Mouse (Mus musculus) thymus, postnatal 25 days (tissue): ENCODE data around the gene Wdr63.
A peak's percentile ranks its signal among the peaks of the same experiment; 100 is the strongest.
"Not testable (repeated sequence)": the region's sequence is repeated elsewhere in the genome, so short reads cannot be mapped to it uniquely, and the experiment has no call there.

ENCODE experiments used
- DNase-seq: peaks from one replicate; pipeline ENCODE4 v3.0.0; 2022

Wdr63 gene

DNA sequence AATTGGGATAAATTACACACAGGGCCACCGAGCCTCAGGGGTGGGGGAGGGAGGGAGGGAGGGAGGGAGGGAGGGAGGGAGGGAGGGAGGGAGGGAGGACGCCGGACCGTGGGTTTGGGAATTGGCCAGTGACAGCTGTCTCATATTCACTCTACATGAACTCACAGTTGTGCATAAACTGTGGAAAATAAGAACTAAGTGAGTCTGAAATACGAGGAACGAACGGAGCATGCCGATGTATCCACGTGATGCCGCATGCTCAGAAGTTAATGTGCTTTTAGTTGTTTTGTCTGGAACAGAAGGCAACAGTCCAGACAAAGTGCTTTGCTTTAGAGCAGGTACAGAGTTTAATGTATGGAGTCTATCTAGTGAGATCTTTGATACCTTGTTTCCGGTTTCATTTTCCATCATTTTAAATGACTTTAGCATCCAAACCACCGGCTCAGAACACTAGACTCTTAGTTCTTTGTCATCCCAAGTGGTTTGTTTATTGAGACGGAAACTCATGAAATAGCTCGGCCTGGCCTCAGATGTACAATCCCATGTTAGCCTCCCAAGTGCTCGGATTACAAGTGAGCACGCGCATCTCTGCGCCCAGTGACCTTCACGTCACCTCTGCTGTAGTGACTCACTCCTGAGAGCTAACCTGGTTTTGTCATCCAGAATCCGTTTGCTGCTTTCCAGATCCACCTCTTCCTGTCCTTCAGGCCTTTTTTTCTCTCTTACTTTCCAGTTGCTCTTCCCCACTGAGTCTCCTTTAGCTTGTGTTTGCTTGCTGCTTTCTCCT lies 97.9 kb downstream of the Wdr63 start:
- DNase-seq, result no peak

DNA sequence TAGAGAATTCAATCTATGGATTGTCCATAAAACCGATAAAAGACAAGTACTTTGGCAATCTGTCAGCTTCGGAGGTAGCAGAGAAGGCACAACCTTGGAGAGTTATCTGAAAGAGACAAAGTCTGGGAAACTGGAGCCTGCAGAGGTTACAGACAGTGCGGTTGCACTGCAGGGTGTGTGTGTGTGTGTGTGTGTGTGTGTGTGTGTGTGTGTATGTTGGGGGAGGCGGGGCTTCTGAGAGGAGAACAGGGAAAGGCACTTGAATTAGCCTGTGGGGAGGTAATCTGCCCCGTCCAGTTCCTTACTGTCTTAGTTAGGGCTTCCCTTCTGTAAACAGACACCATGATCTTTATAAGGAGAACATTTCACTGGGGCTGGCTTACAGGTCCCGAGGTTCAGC lies 100.1 kb downstream of the Wdr63 start:
- no peak for DNase-seq

DNA sequence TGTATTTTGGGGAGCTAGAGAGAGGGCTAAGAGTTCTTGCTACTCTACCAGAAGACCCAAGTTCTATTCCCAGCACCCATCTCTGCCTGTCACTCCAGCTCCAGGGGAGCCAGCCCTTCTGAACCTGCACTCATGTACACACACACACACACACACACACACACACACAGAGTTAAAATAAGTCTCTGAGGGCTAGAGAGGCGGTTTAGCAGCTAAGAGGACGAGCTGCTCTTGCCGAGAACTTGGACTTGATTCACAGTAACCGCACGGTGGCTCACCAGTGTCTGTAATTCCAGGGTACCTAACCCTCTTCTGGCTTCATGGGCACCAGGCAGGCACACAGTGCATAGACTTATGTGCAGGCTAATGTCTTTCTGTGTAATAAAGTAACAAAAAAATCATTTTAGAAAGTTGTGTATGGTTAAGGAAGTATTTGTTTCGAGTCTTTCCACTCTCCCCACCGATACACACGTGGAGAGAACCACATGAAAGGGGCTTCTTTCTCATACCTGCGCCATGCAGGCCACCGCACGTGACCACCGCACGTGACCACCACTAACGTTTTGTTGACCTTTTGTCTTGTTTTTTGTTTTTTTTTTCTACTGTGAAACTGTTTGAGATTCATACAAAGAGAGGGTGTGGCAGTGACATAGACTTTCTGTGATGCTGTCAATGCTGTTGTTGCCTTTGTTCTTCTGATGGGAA lies 103.4 kb downstream of the Wdr63 start:
- no peak for DNase-seq

DNA sequence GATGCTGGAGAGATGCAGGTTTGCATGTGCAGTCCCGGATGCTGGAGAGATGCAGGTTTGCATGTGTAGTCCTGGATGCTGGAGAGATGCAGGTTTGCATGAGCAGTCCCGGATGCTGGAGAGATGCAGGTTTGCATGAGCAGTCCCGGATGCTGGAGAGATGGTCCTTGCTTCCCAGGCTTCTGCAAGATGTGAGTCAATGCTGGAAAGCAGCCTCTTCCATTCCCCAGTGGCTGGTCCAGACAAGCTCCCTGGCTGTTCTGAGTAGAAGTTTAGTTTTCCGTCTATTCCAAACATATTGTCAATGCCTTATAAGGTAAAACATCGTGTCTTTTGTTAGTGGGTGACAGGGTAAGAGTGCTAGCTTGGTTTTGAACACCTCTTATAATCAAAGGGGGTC lies 111.4 kb downstream of the Wdr63 start:
- DNase-seq, result not testable (repeated sequence)

DNA sequence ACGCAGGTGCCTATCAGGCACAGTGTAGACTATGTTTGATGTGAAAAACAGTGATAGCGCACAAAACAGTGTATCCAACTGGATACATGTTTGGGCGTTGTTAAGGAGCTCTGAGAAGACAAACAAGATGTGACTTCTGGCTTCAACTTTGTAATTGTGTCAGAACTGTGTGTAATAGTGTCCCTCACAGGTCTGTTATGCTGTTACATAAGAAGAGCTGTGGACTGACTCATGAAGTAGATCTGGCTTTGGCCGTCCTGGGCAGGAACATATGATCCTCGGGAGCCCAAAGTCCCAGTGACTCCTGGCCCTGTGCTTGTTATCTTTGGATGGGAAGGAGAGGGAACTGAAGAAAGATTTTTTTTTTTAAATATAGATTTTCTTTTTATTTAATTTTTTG lies 112.4 kb downstream of the Wdr63 start:
- DNase-seq, result no peak

DNA sequence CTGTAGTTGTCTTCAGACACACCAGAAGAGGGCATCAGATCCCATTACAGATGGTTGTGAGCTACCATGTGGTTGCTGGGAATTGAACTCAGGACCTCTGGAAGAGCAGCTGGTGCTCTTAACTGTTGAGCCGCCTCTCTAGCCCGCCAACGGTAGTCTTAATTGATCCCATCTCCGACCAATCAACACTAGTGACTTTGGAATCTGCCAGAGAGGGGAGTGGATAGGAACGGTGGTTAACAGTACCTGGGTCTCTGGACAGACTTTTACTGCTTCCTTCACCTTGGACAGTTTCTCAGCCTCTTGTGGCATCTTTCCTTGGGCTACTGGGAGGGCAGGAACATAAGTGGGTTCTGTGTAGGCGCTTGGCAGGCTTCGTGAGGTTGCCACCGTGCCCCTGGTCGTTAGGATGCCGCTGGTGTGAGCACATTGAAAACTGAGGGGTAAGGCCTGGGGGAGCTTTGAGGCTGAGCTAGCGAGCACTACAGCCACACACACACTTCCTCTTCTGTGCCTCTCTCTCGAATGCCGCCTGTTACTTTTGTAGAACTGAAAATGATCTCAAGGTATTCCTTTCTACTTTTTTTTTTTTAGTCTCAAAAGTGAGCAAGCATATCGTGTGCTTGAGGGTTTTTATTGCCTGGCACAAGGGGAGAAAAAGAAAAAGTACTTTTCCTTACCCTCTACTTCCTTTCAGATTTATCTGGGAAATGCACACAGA lies 114.3 kb downstream of the Wdr63 start:
- DNase-seq, result peak; percentile 8

DNA sequence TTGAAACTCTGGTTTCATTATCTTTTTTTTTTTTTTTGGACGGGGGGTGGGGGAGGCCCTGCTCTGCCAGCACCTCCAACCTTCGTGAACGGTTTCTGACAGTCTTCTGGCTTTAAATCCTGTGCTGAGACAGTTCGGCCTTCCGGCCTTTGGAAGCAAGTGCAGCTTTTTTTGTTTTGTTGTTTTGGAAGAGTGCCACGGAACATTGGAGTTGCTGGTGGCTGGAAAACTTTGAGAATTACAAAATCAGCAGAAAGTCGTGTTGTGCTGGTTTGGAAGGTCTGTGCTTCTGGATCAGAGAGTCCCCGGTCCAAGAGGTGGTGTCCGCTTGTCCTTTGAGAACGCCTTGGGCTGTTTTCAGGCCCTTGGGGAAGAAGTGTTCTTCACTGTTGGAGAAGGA lies 115.1 kb downstream of the Wdr63 start:
- no peak for DNase-seq

DNA sequence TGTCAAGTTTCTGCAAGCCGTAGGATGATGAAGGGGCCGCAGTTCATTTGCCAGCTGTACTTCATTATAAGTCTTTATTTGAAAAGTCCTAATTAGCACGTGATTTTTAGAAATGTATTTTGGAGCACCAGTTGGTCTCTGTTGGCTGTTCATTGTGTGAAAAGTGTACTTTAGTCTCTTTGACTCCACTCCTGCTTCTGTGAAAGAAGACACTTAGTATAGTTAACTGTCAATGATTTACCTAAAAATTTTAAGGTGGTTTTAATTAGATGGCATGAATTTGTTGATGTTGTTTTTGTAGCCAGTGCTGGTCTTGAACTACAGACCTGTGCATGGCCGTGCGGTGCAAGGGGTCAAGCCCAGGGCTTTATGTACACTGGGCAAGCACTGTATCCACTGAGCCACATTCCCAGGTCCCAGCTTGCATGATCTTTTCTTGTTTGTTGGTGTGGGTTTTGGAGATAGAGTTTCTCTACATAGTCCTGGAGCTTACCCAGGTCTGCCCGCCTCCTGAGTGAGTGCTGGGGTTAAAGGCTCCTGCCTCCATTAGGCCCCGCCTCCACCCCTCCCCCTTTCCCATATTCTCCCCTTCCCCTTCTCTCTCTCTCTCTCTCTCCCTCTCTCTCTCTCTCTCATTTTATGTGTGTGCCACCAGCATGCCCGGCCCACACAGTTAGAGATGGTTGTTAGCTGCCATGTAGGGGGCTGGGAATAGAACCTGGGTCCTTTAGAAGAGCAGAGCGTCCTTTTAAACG lies 115.8 kb downstream of the Wdr63 start:
- DNase-seq, result no peak

DNA sequence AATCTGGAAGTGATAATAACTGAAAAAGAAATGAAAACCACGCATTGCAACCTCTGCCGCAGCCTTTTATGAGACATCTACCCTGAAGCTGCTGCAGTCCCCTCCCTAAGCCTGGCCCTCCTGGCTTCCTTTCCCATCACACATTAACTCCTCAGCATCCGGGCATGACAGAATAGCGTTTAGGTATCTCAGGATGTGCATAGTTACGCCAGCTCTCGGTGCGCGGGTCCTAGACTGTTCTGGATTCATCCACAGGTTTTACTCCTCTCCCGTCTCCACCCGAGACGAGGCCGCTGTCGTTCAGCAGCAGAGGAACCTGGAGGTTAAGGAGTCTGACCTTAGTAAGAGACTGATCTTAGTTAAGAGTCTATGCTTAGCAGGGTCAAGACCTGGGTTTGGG lies 116.8 kb downstream of the Wdr63 start:
- no peak for DNase-seq
